Mouse (Mus musculus) layer of hippocampus, adult 6 months (tissue): ENCODE data around the gene Stxbp2. TPM values are rescaled to one million over a fixed set of nuclear protein-coding genes. Genes with fewer than 3 reads are reported as not detected.

Source experiments
- long read RNA-seq, 2 experiments: library from polyadenylated mRNA; unstranded; transcript quantifications; one replicate each; pipeline ENCODE4 v2.0.0; 2019 to 2020
- polyA plus RNA-seq: library from polyadenylated mRNA; unstranded; fragments of <200 nt; fragmentation: Nextera tagmentation; gene quantifications from 2 replicates; pipeline ENCODE4 v1.2.3, GENCODE M21; 2021

Stxbp2 gene
- polyA plus RNA-seq = 8.8 and 11.0 TPM in 2 replicates
- long read RNA-seq, experiment 1, partial matches to known transcripts = 3 of 22 reads
- long read RNA-seq, experiment 1, other reads (novel, unspliced or antisense) = 17 of 22 reads
- long read RNA-seq, experiment 2, transcript Stxbp2-207 (19 exons, 2,908 nt) = major isoform, 10 of 49 reads
- long read RNA-seq, experiment 2, partial matches to known transcripts = 1 of 49 reads
- long read RNA-seq, experiment 2, other reads (novel, unspliced or antisense) = 36 of 49 reads

GRCm38 (mm10) chr8:3630647-3631477 is at the start of gene Stxbp2:
Gene Stxbp2, plus strand, starts transcription at chr8:3630955.

GRCm38 (mm10) chr8:3586993-3587390 is 43.8 kb upstream of the Stxbp2 start, which contains the start of gene Camsap3:
Gene Camsap3, plus strand, starts transcription at chr8:3587293.

GRCm38 (mm10) chr8:3621199-3621970 is 9.4 kb upstream of the Stxbp2 start, which contains the start of the genes Xab2 and Pet100:
Gene Xab2, minus strand, starts transcription at chr8:3621316.
Gene Pet100, plus strand, starts transcription at chr8:3621548.

GRCm38 (mm10) chr8:3625445-3625844 is 5.3 kb upstream of the Stxbp2 start, which contains the start of gene Pcp2:
Gene Pcp2, minus strand, starts transcription at chr8:3625545.

GRCm38 (mm10) chr8:3655526-3655925 is 24.8 kb downstream of the Stxbp2 start, which contains the start of gene Retn:
Gene Retn, plus strand, starts transcription at chr8:3655770.

GRCm38 (mm10) chr8:3665507-3665906 is 34.8 kb downstream of the Stxbp2 start, which contains the start of gene Mcemp1:
Gene Mcemp1, plus strand, starts transcription at chr8:3665754.

GRCm38 (mm10) chr8:3671980-3672491 is 41.3 kb downstream of the Stxbp2 start, which contains the start of gene Fcor:
Gene Fcor, minus strand, starts transcription at chr8:3672362.

GRCm38 (mm10) chr8:3676131-3676992 is 45.6 kb downstream of the Stxbp2 start, which contains the start of gene Trappc5:
Gene Trappc5, plus strand, starts transcription at chr8:3676299.

Other genes with a start within 250 kb of the Stxbp2 start
- 3.3 and 4.8 TPM in 2 replicates for gene Arhgef18, start 237.9 kb upstream of the Stxbp2 start, polyA plus RNA-seq
- gene Pex11g, start 163.3 kb upstream of the Stxbp2 start, polyA plus RNA-seq = 1.8 and 2.0 TPM in 2 replicates
- 0.09 TPM in 2 replicates for gene Tex45, start 160.1 kb upstream of the Stxbp2 start, polyA plus RNA-seq
- 8.3 and 10.3 TPM in 2 replicates for gene Zfp358, start 137.8 kb upstream of the Stxbp2 start, polyA plus RNA-seq
- 41.4 and 54.8 TPM in 2 replicates for gene Mcoln1, start 130.5 kb upstream of the Stxbp2 start, polyA plus RNA-seq
- gene Pnpla6, start 115.6 kb upstream of the Stxbp2 start, polyA plus RNA-seq = 13.2 and 15.8 TPM in 2 replicates
- 0.38 TPM in 1 of 2 replicates, not detected in the other for gene C330021F23Rik, start 63.0 kb upstream of the Stxbp2 start, polyA plus RNA-seq
- 6.2 and 9.2 TPM in 2 replicates for gene Camsap3, start 43.7 kb upstream of the Stxbp2 start, polyA plus RNA-seq
- 28.9 and 29.8 TPM in 2 replicates for gene Xab2, start 9.6 kb upstream of the Stxbp2 start, polyA plus RNA-seq
- gene Pet100, start 9.4 kb upstream of the Stxbp2 start, polyA plus RNA-seq = 108 and 123 TPM in 2 replicates
- gene Pcp2, start 5.4 kb upstream of the Stxbp2 start, polyA plus RNA-seq = 0.36 TPM in 2 replicates
- gene Retn, start 24.8 kb downstream of the Stxbp2 start, polyA plus RNA-seq = 0.33 and 0.34 TPM in 2 replicates
- gene Mcemp1, start 34.8 kb downstream of the Stxbp2 start, polyA plus RNA-seq = 0.09 TPM in 1 of 2 replicates, not detected in the other
- 57.9 and 62.9 TPM in 2 replicates for gene Fcor, start 41.4 kb downstream of the Stxbp2 start, polyA plus RNA-seq
- 23.0 and 24.5 TPM in 2 replicates for gene Trappc5, start 45.3 kb downstream of the Stxbp2 start, polyA plus RNA-seq
- 0.09 TPM in 1 of 2 replicates, not detected in the other for gene Fcer2a, start 63.2 kb downstream of the Stxbp2 start, polyA plus RNA-seq
- gene Clec4g, start 89.7 kb downstream of the Stxbp2 start, polyA plus RNA-seq = not detected in 2 replicates
- gene Cd209a, start 118.0 kb downstream of the Stxbp2 start, polyA plus RNA-seq = 0.79 and 2.1 TPM in 2 replicates
- not detected in 2 replicates for gene Cd209e, start 223.4 kb downstream of the Stxbp2 start, polyA plus RNA-seq
- gene Cd209d, start 247.6 kb downstream of the Stxbp2 start, polyA plus RNA-seq = not detected in 2 replicates